Mouse (Mus musculus) monocyte, adult 5-6 weeks (primary cell): ENCODE measurements around the gene Hnrnpl. TPM values are rescaled to one million over a fixed set of nuclear protein-coding genes. Genes with fewer than 3 reads are reported as not detected.

Experiments
- ATAC-seq: fragments of 153-309, 156-312 bp; replicated peaks from 2 replicates; pipeline ENCODE4 v1.8.0; 2017; ENCODE audit warnings: mild to moderate bottlenecking; ENCODE audit not compliant: low TSS enrichment, insufficient number of reproducible peaks, severe bottlenecking, poor library complexity, low FRiP score
- total RNA-seq: library from RNA; stranded (forward); fragments of 200-1000, 200-491, 200-594 nt; gene quantifications from 3 replicates; pipeline ENCODE4 v1.2.3, GENCODE M21; 2017

Hnrnpl gene
- total RNA-seq, 1 experiment from 2014 or later = 279 TPM

DNA sequence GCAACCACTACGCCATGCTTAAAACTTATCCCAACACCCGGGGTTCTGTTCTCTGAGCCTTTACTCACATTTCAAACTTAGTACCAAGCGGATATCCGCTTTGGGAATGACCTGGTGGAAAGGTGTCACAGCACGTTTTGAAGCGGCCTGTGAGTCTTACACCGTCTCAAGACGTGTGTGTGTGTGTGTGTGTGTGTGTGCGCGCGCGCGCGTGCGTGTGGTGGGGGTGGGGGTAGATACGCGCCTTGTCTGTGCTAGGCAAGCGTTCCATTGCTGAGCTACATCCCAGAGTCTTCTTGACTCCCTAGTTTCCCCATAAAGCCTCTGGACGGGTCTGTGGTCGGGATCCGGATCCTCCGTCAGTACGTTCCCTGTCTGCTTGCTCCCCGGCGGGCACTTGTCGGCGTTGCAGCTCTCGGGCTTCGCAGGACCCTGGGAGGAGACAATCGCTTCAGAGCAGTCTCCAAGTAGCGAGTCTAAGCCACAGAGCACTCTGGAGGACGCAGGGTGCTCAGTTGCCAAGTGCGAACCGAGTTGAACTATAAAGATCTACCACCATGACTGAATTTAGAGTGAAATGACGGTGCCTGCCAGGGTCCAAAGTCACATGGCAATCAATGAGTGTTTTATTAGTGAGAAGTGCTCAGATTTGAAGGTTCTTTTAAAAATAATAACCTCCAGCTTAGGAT, 1.2 kb downstream of the Hnrnpl start:
- no peak for ATAC-seq

DNA sequence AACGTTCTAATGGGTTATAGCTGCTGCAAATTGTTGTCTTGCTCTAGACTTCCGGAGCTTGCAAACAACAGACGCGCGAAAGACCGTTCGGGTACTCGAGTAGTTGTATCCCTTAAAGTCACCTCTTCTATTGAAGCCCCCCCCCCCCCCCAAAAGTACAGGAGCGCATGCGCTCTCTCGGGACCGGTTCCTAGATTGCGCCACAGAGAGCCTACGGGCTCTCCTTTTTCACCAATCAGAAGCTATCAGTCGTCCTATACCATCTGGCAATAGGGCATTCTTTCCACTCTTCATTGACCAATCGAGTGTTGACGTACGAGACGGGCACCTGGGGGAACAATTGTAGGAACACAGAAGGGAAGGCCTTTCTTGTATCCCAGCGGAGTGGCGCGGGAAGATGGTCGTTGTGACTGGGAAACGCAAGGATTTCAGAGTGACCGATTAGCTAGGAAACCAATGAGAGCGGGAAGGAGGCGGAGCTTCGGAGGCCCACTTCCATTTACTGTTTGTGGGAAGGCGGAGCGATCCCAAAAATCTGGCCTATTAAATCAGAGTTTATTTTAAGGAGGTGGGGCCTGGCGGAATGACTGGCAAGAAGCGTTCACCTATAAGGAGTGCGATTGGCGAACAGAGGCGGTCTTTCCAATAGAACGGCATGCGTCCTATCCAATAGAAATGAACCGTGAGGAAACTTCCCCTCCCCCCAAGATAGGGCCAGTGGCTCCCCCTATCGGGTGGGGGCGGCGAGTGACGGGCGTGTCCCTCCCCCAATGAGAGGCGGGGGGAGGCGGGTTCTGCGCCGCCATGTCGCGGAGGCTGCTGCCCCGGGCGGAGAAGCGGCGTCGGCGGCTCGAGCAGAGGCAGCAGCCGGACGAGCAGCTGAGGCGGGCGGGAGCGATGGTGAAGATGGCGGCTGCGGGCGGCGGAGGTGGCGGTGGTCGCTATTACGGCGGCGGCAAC, 2.0 kb downstream of the Hnrnpl start:
- ATAC-seq = peak; percentile 75

- no peak for ATAC-seq
Observed at GRCm38 (mm10) chr7:28811228-28811627, 2.9 kb downstream of the Hnrnpl start.

- no peak for ATAC-seq
Observed at GRCm38 (mm10) chr7:28811640-28812275, 3.4 kb downstream of the Hnrnpl start.

DNA sequence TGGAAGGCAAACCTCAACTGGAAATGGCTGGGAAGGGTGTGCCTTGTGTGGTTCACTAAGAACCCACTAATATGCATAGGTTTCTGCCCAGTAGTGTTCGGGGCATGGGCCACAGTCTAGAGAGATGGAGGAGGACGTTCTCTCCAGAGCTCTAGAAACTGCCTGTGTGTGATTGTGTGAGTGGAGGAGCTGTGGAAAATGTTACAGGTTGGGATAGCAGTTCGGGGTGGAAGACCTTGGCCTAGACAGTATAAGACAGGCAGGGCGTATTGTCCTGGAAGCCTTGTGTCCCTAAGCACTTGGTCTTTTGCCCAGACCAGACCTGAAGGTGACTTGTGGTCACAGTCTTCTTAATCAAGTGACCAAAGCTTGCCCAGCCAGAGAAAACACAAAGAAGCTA, 4.1 kb downstream of the Hnrnpl start:
- no peak for ATAC-seq

DNA sequence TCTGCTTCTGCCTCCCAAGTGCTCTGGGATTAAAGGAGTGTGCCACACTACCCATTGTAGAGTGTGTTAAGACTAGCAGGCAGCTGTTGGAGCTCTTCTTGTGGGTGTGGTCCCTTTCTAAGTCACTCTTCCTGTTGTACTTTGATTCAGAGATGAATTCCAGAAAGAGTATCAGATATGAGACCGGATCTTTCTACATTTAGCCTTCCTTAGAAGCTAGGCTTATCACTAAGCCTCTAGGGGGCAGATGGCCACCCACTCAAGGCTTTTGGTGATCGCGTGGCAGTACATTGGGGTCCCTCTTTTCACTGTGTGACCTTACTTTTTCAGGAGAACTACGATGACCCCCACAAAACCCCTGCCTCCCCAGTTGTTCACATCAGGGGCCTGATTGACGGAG, 4.6 kb downstream of the Hnrnpl start:
- no peak for ATAC-seq

DNA sequence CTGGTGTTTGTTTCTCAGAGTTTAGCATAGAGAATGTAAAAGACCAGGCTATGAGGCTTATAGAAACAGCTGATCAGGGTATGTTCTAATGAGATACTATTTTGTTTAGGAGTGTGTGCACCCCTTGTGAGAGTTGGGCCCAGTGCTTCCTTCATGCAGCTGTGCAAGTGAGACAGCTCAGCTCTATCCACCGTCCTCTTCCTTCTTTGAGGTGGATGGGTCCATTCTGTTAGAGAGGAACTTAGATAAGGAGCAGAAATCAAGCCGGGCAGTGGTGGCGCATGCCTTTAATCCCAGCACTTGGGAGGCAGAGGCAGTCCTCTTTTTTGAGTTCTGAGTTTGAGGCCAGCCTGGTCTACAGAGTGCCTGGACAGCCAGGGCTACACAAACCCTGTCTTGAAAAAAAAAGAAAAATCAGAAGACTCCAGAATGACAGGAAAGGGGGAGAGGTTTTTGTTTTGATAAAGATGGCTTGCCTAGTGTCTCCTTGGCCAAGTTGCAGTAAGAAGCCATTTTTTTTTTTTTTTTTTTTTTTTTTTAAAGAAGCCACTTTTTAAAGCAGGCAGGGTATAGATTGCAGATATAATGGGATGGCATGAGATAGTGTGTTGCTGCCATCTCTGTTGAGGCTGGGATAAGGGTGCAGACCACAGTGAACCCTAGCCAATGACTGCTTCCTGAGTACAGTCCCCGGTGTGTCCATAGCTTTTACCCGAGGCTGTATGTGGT, 6.1 kb downstream of the Hnrnpl start:
- no peak for ATAC-seq

DNA sequence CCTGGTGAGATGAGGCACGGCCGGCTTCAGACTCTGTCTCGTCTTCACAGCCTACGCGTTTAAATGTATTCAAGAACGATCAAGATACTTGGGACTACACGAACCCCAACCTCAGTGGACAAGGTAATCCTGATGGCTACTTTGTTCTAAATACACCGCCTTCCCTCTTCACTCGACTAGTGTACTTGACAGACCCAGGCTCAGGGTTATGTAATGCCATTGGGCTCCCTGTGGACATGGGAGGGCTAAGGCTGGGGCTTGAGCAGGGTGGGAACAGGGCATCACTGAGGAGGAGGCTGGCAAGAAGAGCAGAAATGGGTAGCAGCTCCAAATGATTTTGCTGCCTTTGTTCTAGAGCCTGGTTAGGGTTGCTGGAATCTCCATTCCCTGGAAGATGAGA, 6.9 kb downstream of the Hnrnpl start:
- no peak for ATAC-seq

GRCm38 (mm10) chr7:28816201-28816600, 7.9 kb downstream of the Hnrnpl start:
- ATAC-seq = 0 out of 2 replicates have a peak, but pooled peaks have one; percentile 4

- ATAC-seq = no peak
Observed at GRCm38 (mm10) chr7:28816920-28817319, 8.6 kb downstream of the Hnrnpl start.

GRCm38 (mm10) chr7:28817524-28817923, 9.2 kb downstream of the Hnrnpl start:
- no peak for ATAC-seq

GRCm38 (mm10) chr7:28817957-28818356, 9.6 kb downstream of the Hnrnpl start:
- ATAC-seq = no peak

GRCm38 (mm10) chr7:28818436-28818835, 10.1 kb downstream of the Hnrnpl start:
- ATAC-seq = no peak

- no peak for ATAC-seq
Observed at GRCm38 (mm10) chr7:28818861-28819452, 10.6 kb downstream of the Hnrnpl start.

GRCm38 (mm10) chr7:28819571-28819970, 11.2 kb downstream of the Hnrnpl start:
- ATAC-seq = no peak

DNA sequence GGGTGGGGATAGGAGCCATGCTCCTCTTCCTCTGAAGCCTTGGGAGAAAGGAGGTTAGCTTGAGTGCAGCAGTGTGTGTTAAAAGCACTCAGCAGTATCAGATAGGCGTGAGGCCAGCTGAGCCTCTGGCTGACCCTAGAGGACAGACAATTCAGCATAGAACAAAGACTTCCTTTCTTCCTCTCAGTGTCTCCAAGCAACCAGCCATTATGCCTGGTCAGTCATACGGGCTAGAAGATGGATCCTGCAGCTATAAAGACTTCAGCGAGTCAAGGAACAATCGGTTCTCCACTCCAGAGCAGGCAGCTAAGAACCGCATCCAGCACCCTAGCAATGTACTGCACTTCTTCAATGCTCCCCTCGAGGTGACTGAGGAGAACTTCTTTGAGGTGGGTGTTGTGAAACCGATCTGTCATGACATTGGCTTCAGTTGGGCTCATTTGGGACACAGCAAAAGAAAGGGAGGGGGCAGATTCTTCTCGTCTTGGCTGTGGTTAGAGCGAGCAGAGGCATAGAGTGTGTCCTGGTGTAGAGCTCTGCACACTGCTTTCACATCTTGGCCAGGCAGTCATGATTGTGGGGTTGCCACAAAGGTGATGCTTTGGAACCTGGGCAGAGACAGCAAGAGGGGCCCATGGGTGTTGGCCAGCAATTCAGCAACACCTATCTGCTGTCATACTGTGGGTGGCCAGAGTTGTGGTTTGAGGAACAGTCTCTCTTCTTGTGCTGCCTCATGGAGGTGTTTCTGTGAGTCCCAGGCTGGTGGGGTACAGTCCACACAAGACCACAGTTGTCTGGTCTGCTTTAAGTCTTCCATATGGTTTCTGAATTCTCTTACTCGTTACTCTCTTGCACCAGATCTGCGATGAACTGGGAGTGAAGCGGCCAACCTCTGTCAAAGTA, 12.3 kb downstream of the Hnrnpl start:
- ATAC-seq = no peak

DNA sequence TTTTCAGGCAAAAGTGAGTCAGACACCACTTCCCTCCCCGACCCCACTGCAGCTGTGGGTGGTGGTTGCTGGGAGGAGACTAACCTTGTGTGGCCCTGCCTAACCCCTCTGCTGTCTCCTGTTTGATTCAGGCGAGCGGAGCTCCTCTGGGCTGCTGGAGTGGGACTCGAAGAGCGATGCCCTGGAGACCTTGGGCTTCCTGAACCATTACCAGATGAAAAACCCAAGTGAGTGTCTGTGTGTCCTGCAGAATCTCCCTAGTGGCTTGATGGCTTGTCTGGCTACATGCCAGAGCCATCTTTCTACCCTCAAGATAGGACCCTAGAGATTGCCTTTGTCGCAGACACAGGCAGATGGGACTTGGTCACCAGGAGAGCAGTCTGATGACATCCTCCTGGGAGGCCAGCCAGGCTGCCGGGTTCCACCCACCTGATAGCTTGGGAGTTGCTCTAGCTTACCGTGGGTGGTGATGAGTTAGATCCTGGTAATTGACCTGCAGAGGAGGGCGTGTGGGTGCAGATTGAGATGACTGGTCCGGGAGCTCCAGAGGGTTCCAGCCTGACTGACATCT, 13.0 kb downstream of the Hnrnpl start:
- ATAC-seq = no peak; the same call in 1 of the 2 replicates
